Mouse (Mus musculus) ES-Bruce4 (cell line): ENCODE data around the gene Olfr544.

Experiments
- CTCF ChIP-seq: IDR thresholded peaks from one replicate; pipeline ENCODE4 v1.8.1; 2011; ENCODE audit warnings: low read depth, low read length
- POLR2A ChIP-seq: IDR thresholded peaks from one replicate; pipeline ENCODE4 v1.8.1; 2011; ENCODE audit warnings: low read length; ENCODE audit not compliant: insufficient read depth

DNA sequence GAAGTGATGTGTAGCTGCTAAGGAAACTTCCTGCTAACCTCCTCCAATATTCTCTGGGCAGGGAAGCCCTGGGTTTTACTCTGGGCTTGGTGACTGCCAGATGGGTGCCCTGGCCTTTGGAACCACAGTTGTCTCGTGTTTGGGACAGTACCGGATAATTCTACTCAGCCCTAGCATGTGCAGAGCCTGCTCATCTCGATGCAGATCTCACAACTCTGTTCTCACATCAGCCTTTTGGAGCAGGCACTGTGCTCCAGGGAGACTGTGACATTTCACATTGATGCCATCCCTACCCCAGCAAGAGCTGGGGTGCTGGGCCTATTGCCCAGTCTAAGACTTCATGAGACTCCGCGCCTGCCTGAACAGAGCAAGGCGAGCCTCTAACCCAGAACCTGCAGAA is 20.6 kb upstream of the Olfr544 start:
- TF ChIP-seq CTCF, result no peak
- TF ChIP-seq POLR2A, result no peak
